Mouse (Mus musculus) midbrain, embryonic 13.5 days (tissue): ENCODE data around the gene Ebf1. TPM values are rescaled to one million over a fixed set of nuclear protein-coding genes. Genes with fewer than 3 reads are reported as not detected.

Source experiments
- ATAC-seq: fragments of 200-750 bp; cut with Nextera tagmentation; 2 replicates; pipeline ENCODE4 v1.8.0; 2017; ENCODE audit warnings: mild to moderate bottlenecking, moderate TSS enrichment, moderate library complexity
- H3K27ac ChIP-seq: fragments of 300-500 bp; sonication (generic); 2 replicates; pipeline ENCODE4 v1.5.1; 2015; ENCODE audit warnings: inconsistent platforms, mild to moderate bottlenecking, moderate library complexity
- H3K27me3 ChIP-seq: fragments of 300-500 bp; sonication (generic); 2 replicates; pipeline ENCODE4 v1.6.1; 2015; ENCODE audit warnings: mild to moderate bottlenecking, inconsistent platforms
- H3K36me3 ChIP-seq: fragments of 300-500 bp; sonication (generic); 2 replicates; pipeline ENCODE4 v1.6.1; 2015; ENCODE audit warnings: mild to moderate bottlenecking, inconsistent platforms
- H3K4me1 ChIP-seq: fragments of 300-500 bp; sonication (generic); replicated peaks from 2 replicates; pipeline ENCODE4 v1.6.1; 2015; ENCODE audit warnings: inconsistent platforms
- H3K4me2 ChIP-seq: fragments of 300-500 bp; sonication (generic); replicated peaks from 2 replicates; pipeline ENCODE4 v1.6.1; 2015; ENCODE audit warnings: moderate library complexity, mild to moderate bottlenecking, inconsistent platforms
- H3K4me3 ChIP-seq: fragments of 300-500 bp; sonication (generic); replicated peaks from 2 replicates; pipeline ENCODE4 v1.5.1; 2015; ENCODE audit warnings: mild to moderate bottlenecking, inconsistent platforms
- H3K9ac ChIP-seq: fragments of 300-500 bp; sonication (generic); replicated peaks from 2 replicates; pipeline ENCODE4 v1.6.1; 2015; ENCODE audit warnings: mild to moderate bottlenecking, inconsistent platforms
- H3K9me3 ChIP-seq: fragments of 300-500 bp; sonication (generic); 2 replicates; pipeline ENCODE4 v1.6.1; 2016; ENCODE audit warnings: mild to moderate bottlenecking, inconsistent platforms
- WGBS: fragments of 180-500 bp; shearing (Covaris S2); methylation state at CpG from one replicate; pipeline ENCODE4 v1.1.7; 2015; 5-methylcytosine and 5-hydroxymethylcytosine counted together
- polyA plus RNA-seq: library from polyadenylated mRNA; unstranded; fragments of >200 nt; fragmentation: Nextera tagmentation; extraction: Ambion mirVana; gene quantifications from 2 replicates; pipeline ENCODE4 v1.2.1, GENCODE M21; 2015

Gene Ebf1
- polyA plus RNA-seq, 1 experiment from 2014 or later, result 94.0 TPM

- no peak for ATAC-seq
- 87% methylated on average over 6 of the region's 6 CpGs for WGBS
- no peaks in the 10 kb centered on the region for H3K9me3 ChIP-seq
- no peak overlapping the region for H3K27ac ChIP-seq
- H3K27me3 ChIP-seq, result no peaks in the 10 kb centered on the region
- H3K36me3 ChIP-seq, result no peaks in the 10 kb centered on the region
- H3K4me3 ChIP-seq, result no peak overlapping the region
- H3K4me1 ChIP-seq, result peaks cover 9% of the 10 kb centered on the region
- no peak overlapping the region for H3K4me2 ChIP-seq
- no peak overlapping the region for H3K9ac ChIP-seq
Observed at GRCm38 (mm10) chr11:44709869-44710460, 92.8 kb downstream of the Ebf1 start.

GRCm38 (mm10) chr11:44710861-44711260 is 93.7 kb downstream of the Ebf1 start:
- H3K27me3 ChIP-seq, result no peaks in the 10 kb centered on the region
- no peaks in the 10 kb centered on the region for H3K9me3 ChIP-seq

GRCm38 (mm10) chr11:44714188-44714587 is 97.1 kb downstream of the Ebf1 start:
- Histone ChIP-seq H3K27ac (no peak overlapping the region), H3K4me2 (no peak overlapping the region), H3K27me3 (no peaks in the 10 kb centered on the region), H3K9ac (no peak overlapping the region), H3K4me3 (no peak overlapping the region), H3K36me3 (no peaks in the 10 kb centered on the region), H3K9me3 (no peaks in the 10 kb centered on the region), H3K4me1 (peaks cover 8% of the 10 kb centered on the region; the same call in 1 of the 2 replicates)
- 92% methylated on average over 5 of the region's 5 CpGs for WGBS
- ATAC-seq, result no peak

More at GRCm38 (mm10) chr11:44710861-44711260, 93.7 kb downstream of the Ebf1 start:
- Histone ChIP-seq H3K4me1 (peaks cover 15% of the 10 kb centered on the region), H3K4me3 (no peak overlapping the region), H3K36me3 (no peaks in the 10 kb centered on the region), H3K4me2 (no peak overlapping the region), H3K9ac (no peak overlapping the region), H3K27ac (no peak overlapping the region)
- ATAC-seq, result no peak

GRCm38 (mm10) chr11:44715776-44716175 is 98.7 kb downstream of the Ebf1 start:
- Histone ChIP-seq H3K4me2 (no peak overlapping the region), H3K27me3 (no peaks in the 10 kb centered on the region), H3K9ac (no peak overlapping the region), H3K36me3 (no peaks in the 10 kb centered on the region), H3K27ac (no peak overlapping the region), H3K4me1 (peaks cover 8% of the 10 kb centered on the region; the same call in 1 of the 2 replicates), H3K9me3 (no peaks in the 10 kb centered on the region), H3K4me3 (no peak overlapping the region)
- 70% methylated on average over 4 of the region's 4 CpGs for WGBS
- no peak for ATAC-seq

GRCm38 (mm10) chr11:44716928-44717327 is 99.8 kb downstream of the Ebf1 start:
- no peaks in the 10 kb centered on the region for H3K9me3 ChIP-seq
- H3K27me3 ChIP-seq, result no peaks in the 10 kb centered on the region
- no peak for ATAC-seq
- no peak overlapping the region for H3K27ac ChIP-seq
- no peak overlapping the region for H3K9ac ChIP-seq
- H3K36me3 ChIP-seq, result no peaks in the 10 kb centered on the region
- no peak overlapping the region for H3K4me3 ChIP-seq
- peaks cover 8% of the 10 kb centered on the region; the same call in 1 of the 2 replicates for H3K4me1 ChIP-seq
- 68% methylated on average over 6 of the region's 6 CpGs for WGBS
- H3K4me2 ChIP-seq, result no peak overlapping the region

- Histone ChIP-seq H3K4me2 (no peak overlapping the region), H3K9ac (no peak overlapping the region), H3K27me3 (no peaks in the 10 kb centered on the region), H3K36me3 (no peaks in the 10 kb centered on the region), H3K4me1 (peaks cover 8% of the 10 kb centered on the region; the same call in 1 of the 2 replicates), H3K27ac (no peak overlapping the region), H3K4me3 (no peak overlapping the region), H3K9me3 (no peaks in the 10 kb centered on the region)
- 90% methylated on average over 7 of the region's 7 CpGs for WGBS
- no peak for ATAC-seq
Observed at GRCm38 (mm10) chr11:44717636-44718035, 100.5 kb downstream of the Ebf1 start.

- WGBS, result 90% methylated on average over 4 of the region's 4 CpGs
- H3K9ac ChIP-seq, result no peak overlapping the region
- no peak for ATAC-seq
- no peak overlapping the region for H3K4me2 ChIP-seq
- no peaks in the 10 kb centered on the region for H3K36me3 ChIP-seq
- H3K4me1 ChIP-seq, result no peaks in the 10 kb centered on the region
- no peak overlapping the region for H3K27ac ChIP-seq
- H3K9me3 ChIP-seq, result no peaks in the 10 kb centered on the region
- H3K4me3 ChIP-seq, result no peak overlapping the region
- H3K27me3 ChIP-seq, result no peaks in the 10 kb centered on the region
Observed at GRCm38 (mm10) chr11:44721976-44722375, 104.9 kb downstream of the Ebf1 start.

GRCm38 (mm10) chr11:44723950-44724502 is 106.9 kb downstream of the Ebf1 start:
- no peaks in the 10 kb centered on the region for H3K36me3 ChIP-seq
- no peaks in the 10 kb centered on the region for H3K9me3 ChIP-seq
- 86% methylated on average over 6 of the region's 6 CpGs for WGBS
- H3K4me2 ChIP-seq, result no peak overlapping the region
- H3K4me3 ChIP-seq, result no peak overlapping the region
- H3K27me3 ChIP-seq, result no peaks in the 10 kb centered on the region
- no peaks in the 10 kb centered on the region for H3K4me1 ChIP-seq
- no peak overlapping the region for H3K27ac ChIP-seq
- H3K9ac ChIP-seq, result no peak overlapping the region
- ATAC-seq, result no peak

GRCm38 (mm10) chr11:44725732-44726131 is 108.6 kb downstream of the Ebf1 start:
- H3K36me3 ChIP-seq, result no peaks in the 10 kb centered on the region
- H3K27ac ChIP-seq, result no peak overlapping the region
- no peaks in the 10 kb centered on the region for H3K9me3 ChIP-seq
- no peak overlapping the region for H3K9ac ChIP-seq
- no peak overlapping the region for H3K4me3 ChIP-seq
- H3K27me3 ChIP-seq, result no peaks in the 10 kb centered on the region
- no peak for ATAC-seq
- no peak overlapping the region for H3K4me2 ChIP-seq
- H3K4me1 ChIP-seq, result no peaks in the 10 kb centered on the region
- 92% methylated on average over 5 of the region's 5 CpGs for WGBS

- Histone ChIP-seq H3K27ac (no peak overlapping the region), H3K36me3 (no peaks in the 10 kb centered on the region), H3K9ac (no peak overlapping the region), H3K27me3 (no peaks in the 10 kb centered on the region), H3K9me3 (no peaks in the 10 kb centered on the region), H3K4me1 (no peaks in the 10 kb centered on the region), H3K4me3 (no peak overlapping the region), H3K4me2 (no peak overlapping the region)
- ATAC-seq, result no peak
- WGBS, result 86% methylated on average over 3 of the region's 3 CpGs
Observed at GRCm38 (mm10) chr11:44727376-44727775, 110.3 kb downstream of the Ebf1 start.

- Histone ChIP-seq H3K27ac (no peak overlapping the region), H3K4me2 (no peak overlapping the region), H3K4me1 (no peaks in the 10 kb centered on the region), H3K4me3 (no peak overlapping the region), H3K9me3 (no peaks in the 10 kb centered on the region), H3K9ac (no peak overlapping the region), H3K27me3 (no peaks in the 10 kb centered on the region), H3K36me3 (no peaks in the 10 kb centered on the region)
- 84% methylated on average over 2 of the region's 2 CpGs for WGBS
- ATAC-seq, result no peak
Observed at GRCm38 (mm10) chr11:44727821-44728220, 110.7 kb downstream of the Ebf1 start.

- H3K27ac ChIP-seq, result no peak overlapping the region
- ATAC-seq, result no peak
- no peak overlapping the region for H3K4me2 ChIP-seq
- H3K4me1 ChIP-seq, result no peaks in the 10 kb centered on the region
- whole genome bisulfite sequencing, result 94% methylated on average over 2 of the region's 2 CpGs
- H3K9me3 ChIP-seq, result no peaks in the 10 kb centered on the region
- H3K4me3 ChIP-seq, result no peak overlapping the region
- no peaks in the 10 kb centered on the region for H3K27me3 ChIP-seq
- no peaks in the 10 kb centered on the region for H3K36me3 ChIP-seq
- H3K9ac ChIP-seq, result no peak overlapping the region
Observed at GRCm38 (mm10) chr11:44728271-44728670, 111.2 kb downstream of the Ebf1 start.

GRCm38 (mm10) chr11:44729931-44730330 is 112.8 kb downstream of the Ebf1 start:
- H3K9ac ChIP-seq, result no peak overlapping the region
- H3K27me3 ChIP-seq, result no peaks in the 10 kb centered on the region
- WGBS, result 68% methylated on average over 4 of the region's 4 CpGs
- no peak overlapping the region for H3K27ac ChIP-seq
- H3K9me3 ChIP-seq, result no peaks in the 10 kb centered on the region
- no peak overlapping the region for H3K4me3 ChIP-seq
- H3K4me2 ChIP-seq, result no peak overlapping the region
- H3K36me3 ChIP-seq, result no peaks in the 10 kb centered on the region
- no peaks in the 10 kb centered on the region for H3K4me1 ChIP-seq
- ATAC-seq, result no peak
